Mouse (Mus musculus) ES-Bruce4 (cell line): ENCODE results near the gene Kif17.

Experiments
- CTCF ChIP-seq: IDR thresholded peaks from one replicate; pipeline ENCODE4 v1.8.1; 2011; ENCODE audit warnings: low read depth, low read length
- EP300 ChIP-seq: IDR thresholded peaks from 2 replicates; pipeline ENCODE4 v1.6.1; 2011; ENCODE audit warnings: low read depth, low read length; ENCODE audit not compliant: insufficient read depth
- POLR2A ChIP-seq: IDR thresholded peaks from one replicate; pipeline ENCODE4 v1.8.1; 2011; ENCODE audit warnings: low read length; ENCODE audit not compliant: insufficient read depth

DNA sequence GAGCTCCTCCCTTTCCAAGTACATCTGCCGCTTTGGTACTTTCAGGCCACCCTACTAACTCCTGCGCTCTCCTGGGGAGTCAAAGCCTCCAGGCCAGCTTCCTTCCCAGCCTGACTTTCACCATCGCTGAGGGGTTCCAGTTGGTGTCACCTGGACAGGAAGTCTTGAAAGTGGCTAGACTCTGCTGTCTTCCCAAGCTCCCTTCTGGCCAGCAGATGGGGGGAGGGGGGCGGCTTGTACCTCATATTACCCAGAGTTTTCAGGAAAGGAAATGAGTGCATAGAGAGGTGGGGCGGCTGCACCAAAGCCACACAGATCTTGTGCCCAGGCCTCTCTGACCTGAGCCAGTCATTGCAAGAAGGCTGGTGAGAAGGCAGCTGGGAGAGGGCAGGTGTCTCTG lies 2.0 kb downstream of the Kif17 start:
- no peak for TF ChIP-seq CTCF
- no peak for TF ChIP-seq EP300
- TF ChIP-seq POLR2A, result no peak
